Mouse (Mus musculus): ENCODE measurements around the gene Cdkl3. TPM values are rescaled to one million over a fixed set of nuclear protein-coding genes. Genes with fewer than 3 reads are reported as not detected.
A peak's percentile ranks its signal among the peaks of the same experiment; 100 is the strongest.

The Cdkl3 gene
- 1 to 10 TPM; 1.5 to 3.2 TPM for total RNA-seq (2021)
- long read RNA-seq, experiment 1, partial matches to known transcripts = 1 of 1 reads
- long read RNA-seq, experiment 1, other reads (novel, unspliced or antisense) = 0 of 1 reads
- long read RNA-seq, experiment 2, partial matches to known transcripts = 1 of 7 reads
- long read RNA-seq, experiment 2, other reads (novel, unspliced or antisense) = 6 of 7 reads

- peak; percentile 98 for DNase-seq
- Histone ChIP-seq H3K27ac (peak within 1 kb of the TSS; percentile 100), H3K4me3 (peak within 1 kb of the TSS; percentile 94)
- intact Hi-C loops (cut with DNase I) = loop anchor here (2.0 to 5.0 kb wide), 2 partner anchors 145 to 242 kb away; partner anchors contain the start of genes Sar1b and Sec24a
- no peak for TF ChIP-seq CTCF (IDR thresholded peaks at IDR 0.05)
Measured at GRCm38 (mm10) chr11:52003772-52004528, at the start of gene Cdkl3. TSS of gene Cdkl3 (plus strand) at chr11:52004221.

- no peak for DNase-seq
- intact Hi-C loops (cut with DNase I) = no loop called here
- Histone ChIP-seq H3K4me3 (no peak overlapping the region), H3K27ac (no peak overlapping the region)
- TF ChIP-seq CTCF (IDR thresholded peaks at IDR 0.05) = no peak
Measured at GRCm38 (mm10) chr11:51956112-51956511, 47.9 kb upstream of the Cdkl3 start.

- intact Hi-C loops (cut with DNase I) = no loop called here
- Histone ChIP-seq H3K27ac (no peak overlapping the region), H3K4me3 (no peak overlapping the region)
- no peak for TF ChIP-seq CTCF (IDR thresholded peaks at IDR 0.05)
- no peak for DNase-seq
Measured at GRCm38 (mm10) chr11:51957760-51958159, 46.3 kb upstream of the Cdkl3 start.

GRCm38 (mm10) chr11:51959511-51959910, 44.5 kb upstream of the Cdkl3 start:
- no peak for TF ChIP-seq CTCF (IDR thresholded peaks at IDR 0.05)
- H3K27ac ChIP-seq = no peak overlapping the region
- no peak overlapping the region for H3K4me3 ChIP-seq
- intact Hi-C loops (cut with DNase I) = no loop called here
- DNase-seq = no peak

- intact Hi-C loops (cut with DNase I) = no loop called here
- H3K4me3 ChIP-seq = no peak overlapping the region
- TF ChIP-seq CTCF (IDR thresholded peaks at IDR 0.05) = no peak
- no peak for DNase-seq
- H3K27ac ChIP-seq = no peak overlapping the region
Measured at GRCm38 (mm10) chr11:51960061-51960460, 44.0 kb upstream of the Cdkl3 start.

GRCm38 (mm10) chr11:51960967-51961471, 43.0 kb upstream of the Cdkl3 start:
- TF ChIP-seq CTCF (IDR thresholded peaks at IDR 0.05) = peak; percentile 46
- no peak overlapping the region for H3K4me3 ChIP-seq
- peak; percentile 71 for DNase-seq
- intact Hi-C loops (cut with DNase I) = no loop called here
- peak overlapping the region; percentile 44 for H3K27ac ChIP-seq

GRCm38 (mm10) chr11:51961761-51962160, 42.3 kb upstream of the Cdkl3 start:
- Histone ChIP-seq H3K4me3 (no peak overlapping the region), H3K27ac (no peak overlapping the region)
- TF ChIP-seq CTCF (IDR thresholded peaks at IDR 0.05) = no peak
- DNase-seq = no peak
- intact Hi-C loops (cut with DNase I) = no loop called here

- Histone ChIP-seq H3K4me3 (no peak overlapping the region), H3K27ac (no peak overlapping the region)
- intact Hi-C loops (cut with DNase I) = no loop called here
- no peak for TF ChIP-seq CTCF (IDR thresholded peaks at IDR 0.05)
- no peak for DNase-seq
Measured at GRCm38 (mm10) chr11:51962277-51962676, 41.7 kb upstream of the Cdkl3 start.

GRCm38 (mm10) chr11:51966651-51967050, 37.4 kb upstream of the Cdkl3 start:
- Histone ChIP-seq H3K4me3 (no peak overlapping the region), H3K27ac (peak overlapping the region; percentile 90)
- intact Hi-C loops (cut with DNase I) = loop anchor here (1.0 to 2.0 kb wide), 3 partner anchors 50 to 146 kb away; no protein-coding TSS in a partner anchor
- peak; percentile 45 for DNase-seq
- no peak for TF ChIP-seq CTCF (IDR thresholded peaks at IDR 0.05)

- intact Hi-C loops (cut with DNase I) = loop anchor here (1.0 to 2.0 kb wide), 3 partner anchors 51 to 147 kb away; no protein-coding TSS in a partner anchor
- H3K27ac ChIP-seq = peak within 1 kb of the TSS; percentile 90
- TF ChIP-seq CTCF (IDR thresholded peaks at IDR 0.05) = peak; percentile 91
Measured at GRCm38 (mm10) chr11:51967443-51968401, 36.3 kb upstream of the Cdkl3 start, which contains the start of gene Cdkn2aipnl. TSS of gene Cdkn2aipnl (plus strand) at chr11:51967661.

GRCm38 (mm10) chr11:51968896-51969295, 35.1 kb upstream of the Cdkl3 start:
- intact Hi-C loops (cut with DNase I) = no loop called here
- H3K4me3 ChIP-seq = no peak overlapping the region
- TF ChIP-seq CTCF (IDR thresholded peaks at IDR 0.05) = no peak
- peak overlapping the region; percentile 95; the same call in 1 of the 2 replicates for H3K27ac ChIP-seq
- no peak for DNase-seq

More at GRCm38 (mm10) chr11:51967443-51968401, 36.3 kb upstream of the Cdkl3 start, which contains the start of gene Cdkn2aipnl:
- H3K4me3 ChIP-seq = peak within 1 kb of the TSS; percentile 81
- peak; percentile 98 for DNase-seq

GRCm38 (mm10) chr11:51969511-51969910, 34.5 kb upstream of the Cdkl3 start:
- no peak for DNase-seq
- no peak overlapping the region for H3K4me3 ChIP-seq
- no peak for TF ChIP-seq CTCF (IDR thresholded peaks at IDR 0.05)
- intact Hi-C loops (cut with DNase I) = no loop called here
- H3K27ac ChIP-seq = peak overlapping the region; percentile 95
